Mouse (Mus musculus): ENCODE results near the gene Cttnbp2nl. TPM values are rescaled to one million over a fixed set of nuclear protein-coding genes. Genes with fewer than 3 reads are reported as not detected.

The Cttnbp2nl gene
- polyA plus RNA-seq (2016; fragmentation: Nextera tagmentation; extraction: Ambion mirVana) = 35.0 and 47.1 TPM in 2 replicates

GRCm38 (mm10) chr3:105052937-105053697 lies at the start of gene Cttnbp2nl:
Gene Cttnbp2nl (minus strand): TSS chr3:105053146.
- peak; percentile 98 for DNase-seq (ENCODE audit: low spot score)
- whole genome bisulfite sequencing = 3% methylated on average over 31 of the region's 31 CpGs
- H3K9me3 ChIP-seq (replicated peaks) = no peaks in the 10 kb centered on the region
- H3K27me3 ChIP-seq (ENCODE audit: low read depth, poor library complexity, severe bottlenecking) = 0 out of 2 replicates have a peak, but pooled peaks cover under 1% of the 10 kb centered on the region
- peaks cover 29% of the 10 kb centered on the region for H3K4me1 ChIP-seq
- H3K36me3 ChIP-seq = peaks cover 2% of the 10 kb centered on the region; the same call in 1 of the 2 replicates
- peak within 1 kb of the TSS; percentile 92 for H3K27ac ChIP-seq (replicated peaks)
- peak within 1 kb of the TSS; percentile 71 for H3K4me3 ChIP-seq

GRCm38 (mm10) chr3:105100270-105100589 lies 47.3 kb upstream of the Cttnbp2nl start:
- DNase-seq (ENCODE audit: low spot score) = no peak
- H3K4me3 ChIP-seq = no peak overlapping the region
- no peak overlapping the region for H3K27ac ChIP-seq (replicated peaks)
- no peaks in the 10 kb centered on the region for H3K36me3 ChIP-seq
- WGBS = 57% methylated on average over 4 of the region's 4 CpGs
- H3K4me1 ChIP-seq = peaks cover 12% of the 10 kb centered on the region
- H3K27me3 ChIP-seq (ENCODE audit: low read depth, poor library complexity, severe bottlenecking) = peaks cover 12% of the 10 kb centered on the region
- no peaks in the 10 kb centered on the region for H3K9me3 ChIP-seq (replicated peaks)

- Histone ChIP-seq H3K4me1 (peaks cover 12% of the 10 kb centered on the region), H3K9me3 (replicated peaks) (no peaks in the 10 kb centered on the region), H3K4me3 (no peak overlapping the region), H3K27me3 (ENCODE audit: low read depth, poor library complexity, severe bottlenecking) (peaks cover 12% of the 10 kb centered on the region), H3K27ac (replicated peaks) (0 out of 2 replicates have a peak overlapping the region, but pooled peaks have one; percentile 30), H3K36me3 (no peaks in the 10 kb centered on the region)
- WGBS = 23% methylated on average over 15 of the region's 15 CpGs
- DNase-seq (ENCODE audit: low spot score) = peak; percentile 34
Measured at GRCm38 (mm10) chr3:105099526-105100269, 46.8 kb upstream of the Cttnbp2nl start.

GRCm38 (mm10) chr3:105097581-105097980 lies 44.6 kb upstream of the Cttnbp2nl start:
- 84% methylated on average over 4 of the region's 4 CpGs for WGBS
- peaks cover 17% of the 10 kb centered on the region for H3K4me1 ChIP-seq
- no peak overlapping the region for H3K4me3 ChIP-seq
- no peaks in the 10 kb centered on the region for H3K9me3 ChIP-seq (replicated peaks)
- no peaks in the 10 kb centered on the region for H3K36me3 ChIP-seq
- no peak for DNase-seq (ENCODE audit: low spot score)
- peaks cover 12% of the 10 kb centered on the region for H3K27me3 ChIP-seq (ENCODE audit: low read depth, poor library complexity, severe bottlenecking)
- no peak overlapping the region for H3K27ac ChIP-seq (replicated peaks)

- no peak for DNase-seq (ENCODE audit: low spot score)
- Histone ChIP-seq H3K27me3 (ENCODE audit: low read depth, poor library complexity, severe bottlenecking) (0 out of 2 replicates have a peak, but pooled peaks cover 5% of the 10 kb centered on the region), H3K36me3 (no peaks in the 10 kb centered on the region), H3K27ac (replicated peaks) (no peak overlapping the region), H3K4me3 (no peak overlapping the region), H3K4me1 (peaks cover 16% of the 10 kb centered on the region), H3K9me3 (replicated peaks) (no peaks in the 10 kb centered on the region)
- WGBS = 81% methylated on average over 5 of the region's 5 CpGs
Measured at GRCm38 (mm10) chr3:105095026-105095425, 42.1 kb upstream of the Cttnbp2nl start.

- no peak for DNase-seq (ENCODE audit: low spot score)
- no peaks in the 10 kb centered on the region for H3K36me3 ChIP-seq
- WGBS = 52% methylated on average over 2 of the region's 2 CpGs
Measured at GRCm38 (mm10) chr3:105094448-105094847, 41.5 kb upstream of the Cttnbp2nl start.

GRCm38 (mm10) chr3:105092721-105093505 lies 40.0 kb upstream of the Cttnbp2nl start:
- H3K9me3 ChIP-seq (replicated peaks) = no peaks in the 10 kb centered on the region
- no peak overlapping the region; the same call in 1 of the 2 replicates for H3K27ac ChIP-seq (replicated peaks)
- H3K27me3 ChIP-seq (ENCODE audit: low read depth, poor library complexity, severe bottlenecking) = 0 out of 2 replicates have a peak, but pooled peaks cover 5% of the 10 kb centered on the region
- H3K36me3 ChIP-seq = no peaks in the 10 kb centered on the region
- H3K4me3 ChIP-seq = no peak overlapping the region
- WGBS = 71% methylated on average over 11 of the region's 11 CpGs
- DNase-seq (ENCODE audit: low spot score) = no peak
- H3K4me1 ChIP-seq = peaks cover 8% of the 10 kb centered on the region; the same call in 1 of the 2 replicates

More at GRCm38 (mm10) chr3:105094448-105094847, 41.5 kb upstream of the Cttnbp2nl start:
- Histone ChIP-seq H3K27ac (replicated peaks) (no peak overlapping the region), H3K4me1 (peaks cover 10% of the 10 kb centered on the region), H3K27me3 (ENCODE audit: low read depth, poor library complexity, severe bottlenecking) (0 out of 2 replicates have a peak, but pooled peaks cover 5% of the 10 kb centered on the region), H3K4me3 (no peak overlapping the region), H3K9me3 (replicated peaks) (no peaks in the 10 kb centered on the region)

GRCm38 (mm10) chr3:105090981-105091380 lies 38.0 kb upstream of the Cttnbp2nl start:
- Histone ChIP-seq H3K36me3 (no peaks in the 10 kb centered on the region), H3K4me3 (no peak overlapping the region), H3K27ac (replicated peaks) (no peak overlapping the region), H3K9me3 (replicated peaks) (no peaks in the 10 kb centered on the region), H3K4me1 (peaks cover 8% of the 10 kb centered on the region; the same call in 1 of the 2 replicates), H3K27me3 (ENCODE audit: low read depth, poor library complexity, severe bottlenecking) (no peaks in the 10 kb centered on the region)
- 29% methylated on average over 3 of the region's 3 CpGs for WGBS
- peak; percentile 37 for DNase-seq (ENCODE audit: low spot score)

- H3K27me3 ChIP-seq (ENCODE audit: low read depth, poor library complexity, severe bottlenecking) = no peaks in the 10 kb centered on the region
- no peak overlapping the region for H3K4me3 ChIP-seq
- peaks cover 8% of the 10 kb centered on the region; the same call in 1 of the 2 replicates for H3K4me1 ChIP-seq
- H3K9me3 ChIP-seq (replicated peaks) = no peaks in the 10 kb centered on the region
- 93% methylated on average over 7 of the region's 7 CpGs for WGBS
- H3K36me3 ChIP-seq = no peaks in the 10 kb centered on the region
- no peak for DNase-seq (ENCODE audit: low spot score)
- no peak overlapping the region for H3K27ac ChIP-seq (replicated peaks)
Measured at GRCm38 (mm10) chr3:105090147-105090546, 37.2 kb upstream of the Cttnbp2nl start.

GRCm38 (mm10) chr3:105088638-105089037 lies 35.7 kb upstream of the Cttnbp2nl start:
- H3K9me3 ChIP-seq (replicated peaks) = no peaks in the 10 kb centered on the region
- DNase-seq (ENCODE audit: low spot score) = no peak
- H3K4me3 ChIP-seq = no peak overlapping the region

GRCm38 (mm10) chr3:105087344-105087743 lies 34.4 kb upstream of the Cttnbp2nl start:
- no peaks in the 10 kb centered on the region for H3K9me3 ChIP-seq (replicated peaks)
- no peaks in the 10 kb centered on the region for H3K36me3 ChIP-seq
- H3K27me3 ChIP-seq (ENCODE audit: low read depth, poor library complexity, severe bottlenecking) = no peaks in the 10 kb centered on the region
- no peak overlapping the region for H3K4me3 ChIP-seq
- DNase-seq (ENCODE audit: low spot score) = no peak
- WGBS = 80% methylated on average over 3 of the region's 3 CpGs
- no peak overlapping the region for H3K27ac ChIP-seq (replicated peaks)
- H3K4me1 ChIP-seq = 0 out of 2 replicates have a peak, but pooled peaks cover 2% of the 10 kb centered on the region

More at GRCm38 (mm10) chr3:105088638-105089037, 35.7 kb upstream of the Cttnbp2nl start:
- 95% methylated on average over 2 of the region's 2 CpGs for WGBS
- Histone ChIP-seq H3K27ac (replicated peaks) (no peak overlapping the region), H3K27me3 (ENCODE audit: low read depth, poor library complexity, severe bottlenecking) (no peaks in the 10 kb centered on the region), H3K4me1 (peaks cover 7% of the 10 kb centered on the region; the same call in 1 of the 2 replicates), H3K36me3 (no peaks in the 10 kb centered on the region)

- Histone ChIP-seq H3K27me3 (ENCODE audit: low read depth, poor library complexity, severe bottlenecking) (no peaks in the 10 kb centered on the region), H3K36me3 (no peaks in the 10 kb centered on the region), H3K4me1 (peaks cover 15% of the 10 kb centered on the region), H3K27ac (replicated peaks) (peak overlapping the region; percentile 53; the same call in 1 of the 2 replicates), H3K4me3 (no peak overlapping the region), H3K9me3 (replicated peaks) (no peaks in the 10 kb centered on the region)
- peak; percentile 84 for DNase-seq (ENCODE audit: low spot score)
- WGBS = 25% methylated on average over 7 of the region's 7 CpGs
Measured at GRCm38 (mm10) chr3:105078231-105078826, 25.4 kb upstream of the Cttnbp2nl start.
